Mouse (Mus musculus) myocyte (in vitro differentiated cells): Measurements from ENCODE around the gene Tesc. TPM values are rescaled to one million over a fixed set of nuclear protein-coding genes. Genes with fewer than 3 reads are reported as not detected.

Experiments
- H3K27me3 ChIP-seq: one replicate; pipeline ENCODE4 v1.6.1; 2011; ENCODE audit not compliant: control insufficient read depth, insufficient read depth, insufficient read length
- H3K36me3 ChIP-seq: one replicate; pipeline ENCODE4 v1.6.1; 2011; ENCODE audit not compliant: control insufficient read depth, insufficient read depth
- H3K4me2 ChIP-seq: one replicate; pipeline ENCODE4 v1.6.1; 2011; ENCODE audit warnings: low read depth, control low read depth
- H3K4me3 ChIP-seq: one replicate; pipeline ENCODE4 v1.5.1; 2011; ENCODE audit warnings: mild to moderate bottlenecking, control low read depth, moderate library complexity
- H3K79me2 ChIP-seq: one replicate; pipeline ENCODE4 v1.6.1; 2011; ENCODE audit not compliant: control insufficient read depth, insufficient read depth
- H3ac ChIP-seq: one replicate; pipeline ENCODE4 v1.6.1; 2011; ENCODE audit not compliant: control insufficient read depth, insufficient read length
- CEBPB ChIP-seq: IDR thresholded peaks from 2 replicates; pipeline ENCODE4 v1.6.1; 2011; ENCODE audit warnings: mild to moderate bottlenecking, moderate library complexity; ENCODE audit not compliant: poor library complexity, insufficient read depth, severe bottlenecking
- E2F4 ChIP-seq: IDR thresholded peaks from one replicate; pipeline ENCODE4 v1.6.1; 2011; ENCODE audit warnings: mild to moderate bottlenecking, control low read depth, moderate library complexity; ENCODE audit not compliant: insufficient read depth
- MAX ChIP-seq: IDR thresholded peaks from one replicate; pipeline ENCODE4 v1.6.1; 2011; ENCODE audit warnings: low read depth, mild to moderate bottlenecking, control low read depth
- MYOD1 ChIP-seq, 3 experiments: IDR thresholded peaks; one replicate each; pipeline ENCODE4 v1.6.1; 2011; ENCODE audit warnings: control low read depth in 2 of 3, low read depth in 2 of 3, mild to moderate bottlenecking in 2 of 3, moderate library complexity in 1 of 3; ENCODE audit not compliant: insufficient read length in 2 of 3, control insufficient read depth in 1 of 3
- MYOG ChIP-seq, 3 experiments: IDR thresholded peaks; one replicate each; pipeline ENCODE4 v1.6.1; 2011; ENCODE audit warnings: control low read depth in 2 of 3, low read depth in 2 of 3, mild to moderate bottlenecking in 2 of 3; ENCODE audit not compliant: insufficient read length in 2 of 3, control insufficient read depth in 1 of 3, insufficient read depth in 1 of 3
- POLR2A ChIP-seq: IDR thresholded peaks from one replicate; pipeline ENCODE4 v1.6.1; 2011; ENCODE audit warnings: low read depth, mild to moderate bottlenecking, control low read depth, moderate library complexity; ENCODE audit not compliant: insufficient read length
- POLR2AphosphoS2 ChIP-seq: IDR thresholded peaks from one replicate; pipeline ENCODE4 v1.6.1; 2011; ENCODE audit warnings: low read depth, control low read depth; ENCODE audit not compliant: insufficient read length
- REST ChIP-seq: IDR thresholded peaks from one replicate; pipeline ENCODE4 v1.6.1; 2011; ENCODE audit warnings: mild to moderate bottlenecking, control low read depth, moderate library complexity; ENCODE audit not compliant: insufficient read depth, insufficient read length
- SRF ChIP-seq: IDR thresholded peaks from one replicate; pipeline ENCODE4 v1.6.1; 2011; ENCODE audit warnings: low read depth; ENCODE audit not compliant: control insufficient read depth, insufficient read length
- TCF12 ChIP-seq: IDR thresholded peaks from one replicate; pipeline ENCODE4 v1.6.1; 2011; ENCODE audit warnings: mild to moderate bottlenecking, control low read depth; ENCODE audit not compliant: poor library complexity, insufficient read depth, severe bottlenecking
- TCF3 ChIP-seq: IDR thresholded peaks from one replicate; pipeline ENCODE4 v1.6.1; 2011; ENCODE audit warnings: low read depth, control low read depth; ENCODE audit not compliant: insufficient read length
- USF1 ChIP-seq: IDR thresholded peaks from one replicate; pipeline ENCODE4 v1.6.1; 2011; ENCODE audit warnings: low read depth, mild to moderate bottlenecking, control low read depth, moderate library complexity
- polyA plus RNA-seq: library from polyadenylated mRNA; unstranded; fragments of >200 nt; fragmentation: generic; extraction: Trizol; gene quantifications from one replicate; pipeline ENCODE4 v1.2.1, GENCODE M21; 2012; ENCODE audit warnings: missing spikeins

Tesc gene
- polyA plus RNA-seq, 1 experiment: 3.1 TPM

DNA sequence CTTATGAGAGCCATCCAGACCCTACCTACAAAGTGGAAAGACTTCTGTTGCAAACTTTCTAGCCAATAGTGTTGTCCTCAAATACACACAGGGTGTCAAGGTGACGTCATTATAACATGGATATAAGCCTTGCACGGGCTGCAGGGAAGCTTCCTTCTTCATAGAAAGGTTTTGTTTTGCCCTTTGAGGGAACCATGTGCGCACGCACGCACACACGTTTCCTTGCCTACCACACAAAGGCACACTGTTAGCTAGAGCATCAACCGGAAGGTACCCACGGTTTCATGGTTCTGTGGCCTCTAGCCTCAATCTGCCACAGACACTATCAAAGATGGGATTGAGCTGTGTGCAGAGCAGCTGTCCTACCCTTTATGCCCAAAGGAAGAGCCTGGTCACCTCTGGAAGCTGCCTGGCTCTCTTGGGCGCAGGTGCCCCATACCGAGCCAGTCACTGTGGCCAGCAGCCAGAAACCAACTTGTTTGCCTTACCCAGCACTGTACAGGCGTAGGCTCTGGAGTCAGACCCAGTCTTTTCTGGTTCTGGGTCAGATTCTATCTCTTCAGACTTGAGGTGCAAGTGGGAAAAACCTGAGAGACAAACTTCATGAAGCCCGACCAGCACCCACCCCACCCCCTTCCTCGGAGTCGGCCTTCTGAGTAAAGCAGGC, 19.7 kb downstream of the Tesc start:
- Histone ChIP-seq H3K79me2 (no peaks in the 10 kb centered on the region), H3K4me3 (no peak overlapping the region), H3K36me3 (no peaks in the 10 kb centered on the region), H3ac (no peak overlapping the region), H3K27me3 (no peaks in the 10 kb centered on the region), H3K4me2 (no peak overlapping the region)
- no peak for TF ChIP-seq USF1
- TF ChIP-seq SRF: no peak
- no peak for TF ChIP-seq MYOD1 (IDR thresholded peaks at IDR 0.05; ENCODE audit: control insufficient read depth in 1 of 3, insufficient read length in 2 of 3, low read depth in 2 of 3)
- TF ChIP-seq TCF3: no peak
- TF ChIP-seq POLR2A: no peak
- no peak for TF ChIP-seq E2F4
- no peak for TF ChIP-seq CEBPB

DNA sequence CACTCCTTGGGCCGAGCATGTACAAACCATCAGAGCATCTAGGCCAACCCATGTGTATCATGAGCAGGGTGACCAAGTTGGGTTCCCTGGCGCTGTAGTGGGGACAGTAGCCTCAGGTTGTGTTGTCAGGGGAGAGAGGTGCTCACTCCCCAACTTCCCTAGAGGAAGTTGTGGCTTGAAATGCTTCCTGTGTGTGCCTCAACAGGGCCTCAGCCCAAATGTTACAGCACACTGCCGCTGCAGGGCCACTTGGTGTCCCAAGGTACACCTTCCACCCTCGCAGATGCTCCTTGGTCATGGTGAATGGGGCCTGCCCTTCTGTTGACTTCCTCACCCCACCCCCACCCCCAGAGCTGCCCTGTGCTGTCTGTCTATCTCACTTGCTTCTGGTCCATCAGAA, 20.9 kb downstream of the Tesc start:
- no peak for TF ChIP-seq E2F4
- TF ChIP-seq SRF: no peak
- no peak for TF ChIP-seq REST
- TF ChIP-seq MYOG (IDR thresholded peaks at IDR 0.05; ENCODE audit: control insufficient read depth in 1 of 3, insufficient read depth in 1 of 3, insufficient read length in 2 of 3, low read depth in 2 of 3): no peak
- no peak for TF ChIP-seq MYOD1 (IDR thresholded peaks at IDR 0.05; ENCODE audit: control insufficient read depth in 1 of 3, insufficient read length in 2 of 3, low read depth in 2 of 3)
- TF ChIP-seq TCF3: no peak
- no peak for TF ChIP-seq CEBPB
- no peak for TF ChIP-seq POLR2A
- no peak overlapping the region for H3K4me3 ChIP-seq
- no peaks in the 10 kb centered on the region for H3K36me3 ChIP-seq
- H3K79me2 ChIP-seq: no peaks in the 10 kb centered on the region
- H3K4me2 ChIP-seq: no peak overlapping the region
- H3ac ChIP-seq: no peak overlapping the region
- no peaks in the 10 kb centered on the region for H3K27me3 ChIP-seq

- Histone ChIP-seq H3K79me2 (no peaks in the 10 kb centered on the region), H3K4me3 (no peak overlapping the region), H3K27me3 (no peaks in the 10 kb centered on the region), H3K36me3 (no peaks in the 10 kb centered on the region), H3ac (no peak overlapping the region), H3K4me2 (no peak overlapping the region)
- no peak for TF ChIP-seq TCF3
These were observed 21.4 kb downstream of the Tesc start for GRCm38 (mm10) chr5:118048928-118049327.

DNA sequence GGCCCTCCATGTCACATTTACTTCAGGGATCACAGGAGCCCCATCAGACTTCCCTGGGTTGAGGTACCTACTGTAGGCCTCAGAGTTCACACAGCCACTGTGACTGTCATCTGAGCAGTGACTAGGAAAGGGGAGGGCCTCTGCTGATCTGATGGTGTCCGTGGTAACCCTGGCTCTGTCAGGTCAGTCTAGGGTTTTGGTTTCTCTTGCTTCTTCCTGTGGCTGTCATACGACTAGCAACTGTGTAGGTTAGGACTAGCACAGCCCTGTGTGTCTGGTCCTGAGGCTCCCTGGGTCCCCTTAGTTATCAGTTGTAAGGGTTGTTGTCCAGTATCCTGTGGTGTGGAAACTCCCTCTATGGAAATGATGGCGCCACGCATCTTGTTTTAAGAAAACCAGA, 23.2 kb downstream of the Tesc start:
- H3K4me3 ChIP-seq: no peak overlapping the region
- no peak overlapping the region for H3ac ChIP-seq
- TF ChIP-seq TCF12: no peak
- TF ChIP-seq POLR2A: no peak
- no peak for TF ChIP-seq MAX
- no peak for TF ChIP-seq TCF3
- no peak for TF ChIP-seq SRF
- no peak for TF ChIP-seq POLR2AphosphoS2
- TF ChIP-seq USF1: no peak
- no peak for TF ChIP-seq MYOG (IDR thresholded peaks at IDR 0.05; ENCODE audit: control insufficient read depth in 1 of 3, insufficient read depth in 1 of 3, insufficient read length in 2 of 3, low read depth in 2 of 3)
- TF ChIP-seq REST: no peak
- TF ChIP-seq E2F4: no peak
- no peak for TF ChIP-seq MYOD1 (IDR thresholded peaks at IDR 0.05; ENCODE audit: control insufficient read depth in 1 of 3, insufficient read length in 2 of 3, low read depth in 2 of 3)
- TF ChIP-seq CEBPB: no peak

GRCm38 (mm10) chr5:118051981-118052662, 24.6 kb downstream of the Tesc start:
- Histone ChIP-seq H3K27me3 (no peaks in the 10 kb centered on the region), H3K4me3 (no peak overlapping the region), H3K79me2 (no peaks in the 10 kb centered on the region), H3K36me3 (no peaks in the 10 kb centered on the region), H3ac (no peak overlapping the region), H3K4me2 (no peak overlapping the region)
- TF ChIP-seq REST: no peak
- no peak for TF ChIP-seq POLR2A
- no peak for TF ChIP-seq MYOD1 (IDR thresholded peaks at IDR 0.05; ENCODE audit: control insufficient read depth in 1 of 3, insufficient read length in 2 of 3, low read depth in 2 of 3)
- no peak for TF ChIP-seq TCF12
- TF ChIP-seq USF1: no peak
- no peak for TF ChIP-seq SRF
- TF ChIP-seq MAX: no peak
- no peak for TF ChIP-seq MYOG (IDR thresholded peaks at IDR 0.05; ENCODE audit: control insufficient read depth in 1 of 3, insufficient read depth in 1 of 3, insufficient read length in 2 of 3, low read depth in 2 of 3)

More for the DNA sequence above, 23.2 kb downstream of the Tesc start:
- Histone ChIP-seq H3K27me3 (no peaks in the 10 kb centered on the region), H3K4me2 (no peak overlapping the region), H3K36me3 (no peaks in the 10 kb centered on the region), H3K79me2 (no peaks in the 10 kb centered on the region)
